Mouse (Mus musculus) limb, embryonic 14.5 days (tissue): ENCODE data around the gene Pygm. TPM values are rescaled to one million over a fixed set of nuclear protein-coding genes. Genes with fewer than 3 reads are reported as not detected.

Experiments used
- ATAC-seq: fragments of 200-750 bp; cut with Nextera tagmentation; 2 replicates; pipeline ENCODE4 v1.8.0; 2017; ENCODE audit warnings: low read depth, moderate number of reproducible peaks, moderate TSS enrichment; ENCODE audit not compliant: low FRiP score
- DNase-seq: peaks from one replicate; pipeline ENCODE4 v3.0.0-alpha.2; 2015; ENCODE audit warnings: low spot score
- H3K27ac ChIP-seq: fragments of 300-500 bp; sonication (generic); replicated peaks from 2 replicates; pipeline ENCODE4 v1.5.1; 2014; ENCODE audit warnings: low read depth, mild to moderate bottlenecking, low read length, moderate library complexity, mixed read lengths
- H3K27me3 ChIP-seq: fragments of 300-500 bp; sonication (generic); 2 replicates; pipeline ENCODE4 v1.6.1; 2014; ENCODE audit warnings: low read length, mixed read lengths; ENCODE audit not compliant: control insufficient read depth, insufficient read depth
- H3K36me3 ChIP-seq: fragments of 300-500 bp; sonication (generic); 2 replicates; pipeline ENCODE4 v1.6.1; 2014; ENCODE audit warnings: mild to moderate bottlenecking, low read length, moderate library complexity, mixed read lengths; ENCODE audit not compliant: control insufficient read depth, insufficient read depth
- H3K4me1 ChIP-seq: fragments of 300-500 bp; sonication (generic); 2 replicates; pipeline ENCODE4 v1.6.1; 2014; ENCODE audit warnings: antibody characterized with exemption, low read length, mixed read lengths; ENCODE audit not compliant: control insufficient read depth, insufficient read depth
- H3K4me2 ChIP-seq: fragments of 300-500 bp; sonication (generic); replicated peaks from 2 replicates; pipeline ENCODE4 v1.6.1; 2014; ENCODE audit warnings: low read depth, mild to moderate bottlenecking, low read length, moderate library complexity; ENCODE audit not compliant: severe bottlenecking
- H3K4me3 ChIP-seq: fragments of 300-500 bp; sonication (generic); replicated peaks from 2 replicates; pipeline ENCODE4 v1.5.1; 2014; ENCODE audit warnings: low read length
- H3K9ac ChIP-seq: fragments of 300-500 bp; sonication (generic); 2 replicates; pipeline ENCODE4 v1.6.1; 2014; ENCODE audit warnings: mild to moderate bottlenecking, low read depth, low read length, moderate library complexity; ENCODE audit not compliant: severe bottlenecking
- H3K9me3 ChIP-seq: fragments of 300-500 bp; sonication (generic); 2 replicates; pipeline ENCODE4 v1.6.1; 2016; ENCODE audit warnings: low read length; ENCODE audit not compliant: control insufficient read depth
- POLR2A ChIP-seq: fragments of 200-500 bp; IDR thresholded peaks from 2 replicates; pipeline ENCODE4 v1.8.0; 2012; ENCODE audit warnings: inconsistent platforms, mild to moderate bottlenecking, moderate library complexity, borderline replicate concordance; ENCODE audit not compliant: insufficient read depth, insufficient read length; ENCODE audit errors: extremely low read depth
- WGBS: fragments of 180-500 bp; shearing (Covaris S2); extraction: QIAGEN DNeasy Blood & Tissue Kit; methylation state at CpG from one replicate; pipeline ENCODE4 v1.1.7; 2014; 5-methylcytosine and 5-hydroxymethylcytosine counted together
- polyA plus RNA-seq, 2 experiments: library from polyadenylated mRNA; depleted of rRNA in 1 of 2; stranded (reverse) in 1 of 2; unstranded in 1 of 2; fragments of >200 nt; fragmentation: Nextera tagmentation in 1 of 2; extraction: Ambion mirVana in 1 of 2; gene quantifications; 2 replicates each; pipeline versions ENCODE4 v1.2.1 to v1.2.3; 2012 to 2014

The Pygm gene
- polyA plus RNA-seq, 2 experiments, result 22.8 to 23.9 TPM

- Histone ChIP-seq H3K4me2 (peak overlapping the region; percentile 91; the same call in 1 of the 2 replicates), H3K4me3 (peak overlapping the region; percentile 69; the same call in 1 of the 2 replicates)
These were observed 41.8 kb upstream of the Pygm start for GRCm38 (mm10) chr19:6342276-6342933.

DNA sequence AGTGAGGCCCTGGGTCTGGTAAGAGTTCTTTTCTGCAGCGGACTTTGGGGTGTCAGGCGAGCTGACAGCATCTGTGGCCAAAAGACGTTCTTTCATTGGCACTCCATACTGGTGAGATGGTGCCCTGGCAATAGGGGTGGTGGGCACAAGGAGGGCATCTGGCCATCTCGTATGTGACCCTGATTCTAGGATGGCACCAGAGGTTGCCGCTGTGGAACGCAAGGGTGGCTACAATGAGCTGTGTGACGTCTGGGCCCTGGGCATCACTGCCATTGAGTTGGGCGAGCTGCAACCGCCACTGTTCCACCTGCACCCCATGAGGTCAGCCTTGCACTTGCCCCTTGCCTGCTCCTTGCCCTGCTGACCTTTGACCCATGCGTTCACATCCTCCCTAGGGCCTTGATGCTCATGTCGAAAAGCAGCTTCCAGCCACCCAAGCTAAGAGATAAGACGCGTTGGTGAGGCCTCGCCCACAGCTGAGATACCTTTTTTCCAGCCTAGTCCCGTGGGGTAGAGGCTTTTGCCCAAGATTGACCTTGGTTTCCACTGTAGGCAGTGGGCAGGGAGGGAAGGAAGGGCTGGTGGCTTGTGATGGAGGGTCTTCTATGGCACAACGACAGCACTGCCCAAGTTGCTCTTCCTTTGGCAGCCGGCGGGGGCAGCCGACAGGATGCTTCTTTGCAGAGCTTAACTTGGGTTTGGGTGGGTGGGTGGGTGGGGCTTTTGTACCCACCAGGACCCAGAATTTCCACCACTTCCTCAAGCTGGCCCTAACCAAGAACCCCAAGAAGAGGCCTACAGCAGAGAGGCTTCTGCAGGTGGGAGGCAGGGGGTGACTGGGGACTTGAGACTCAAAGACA is 40.9 kb upstream of the Pygm start:
- no peaks in the 10 kb centered on the region for H3K9me3 ChIP-seq
- H3K9ac ChIP-seq, result no peak overlapping the region
- DNase-seq (no peak), ATAC-seq (no peak)
- TF ChIP-seq POLR2A, result no peak
- H3K4me3 ChIP-seq, result no peak overlapping the region
- no peak overlapping the region for H3K27ac ChIP-seq
- H3K4me2 ChIP-seq, result no peak overlapping the region
- peaks cover 63% of the 10 kb centered on the region for H3K36me3 ChIP-seq
- H3K4me1 ChIP-seq, result peaks cover 5% of the 10 kb centered on the region; the same call in 1 of the 2 replicates
- no peaks in the 10 kb centered on the region for H3K27me3 ChIP-seq
- 89% methylated on average over 19 of the region's 19 CpGs for WGBS

More at GRCm38 (mm10) chr19:6342276-6342933, 41.8 kb upstream of the Pygm start:
- no peak overlapping the region for H3K27ac ChIP-seq
- no peak for DNase-seq
- TF ChIP-seq POLR2A, result no peak
- peaks cover 69% of the 10 kb centered on the region for H3K36me3 ChIP-seq
- peaks cover 5% of the 10 kb centered on the region; the same call in 1 of the 2 replicates for H3K4me1 ChIP-seq
- no peak overlapping the region for H3K9ac ChIP-seq
- 67% methylated on average over 5 of the region's 5 CpGs for WGBS
- no peak for ATAC-seq
- no peaks in the 10 kb centered on the region for H3K9me3 ChIP-seq
- no peaks in the 10 kb centered on the region for H3K27me3 ChIP-seq

GRCm38 (mm10) chr19:6343996-6344395 is 40.2 kb upstream of the Pygm start:
- Histone ChIP-seq H3K27ac (no peak overlapping the region), H3K4me1 (peaks cover 5% of the 10 kb centered on the region; the same call in 1 of the 2 replicates), H3K9me3 (no peaks in the 10 kb centered on the region), H3K27me3 (no peaks in the 10 kb centered on the region), H3K4me2 (no peak overlapping the region), H3K36me3 (peaks cover 56% of the 10 kb centered on the region), H3K9ac (no peak overlapping the region), H3K4me3 (no peak overlapping the region)
- 93% methylated on average over 5 of the region's 5 CpGs for WGBS
- DNase-seq (no peak), ATAC-seq (no peak)
- TF ChIP-seq POLR2A, result no peak

DNA sequence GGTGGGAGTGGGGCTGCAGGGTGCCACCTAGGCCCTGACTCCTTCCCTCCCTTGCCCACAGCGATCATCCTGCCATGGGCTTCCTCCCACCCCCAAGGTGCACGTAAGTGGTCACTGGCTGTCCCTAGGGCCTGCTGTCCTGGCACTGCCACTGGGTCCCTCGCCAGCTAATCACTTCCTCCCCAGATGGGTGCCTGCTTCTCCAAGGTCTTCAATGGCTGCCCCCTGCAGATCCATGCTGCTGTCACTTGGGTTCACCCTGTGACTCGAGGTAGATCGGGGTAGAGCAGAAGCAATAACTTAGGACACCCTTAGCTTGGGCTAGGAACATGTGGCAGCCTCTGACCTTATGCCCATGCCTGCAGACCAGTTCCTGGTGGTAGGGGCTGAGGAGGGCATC is 38.2 kb upstream of the Pygm start:
- no peak overlapping the region for H3K27ac ChIP-seq
- WGBS, result 90% methylated on average over 5 of the region's 5 CpGs

GRCm38 (mm10) chr19:6346661-6347060 is 37.5 kb upstream of the Pygm start:
- Histone ChIP-seq H3K36me3 (peaks cover 43% of the 10 kb centered on the region), H3K9ac (no peak overlapping the region), H3K27me3 (no peaks in the 10 kb centered on the region), H3K4me1 (0 out of 2 replicates have a peak, but pooled peaks cover 1% of the 10 kb centered on the region), H3K4me2 (no peak overlapping the region), H3K27ac (no peak overlapping the region), H3K9me3 (no peaks in the 10 kb centered on the region), H3K4me3 (no peak overlapping the region)
- ATAC-seq (no peak), DNase-seq (no peak)
- TF ChIP-seq POLR2A, result no peak
- WGBS, result 88% methylated on average over 10 of the region's 10 CpGs

More for the DNA sequence above, 38.2 kb upstream of the Pygm start:
- no peak overlapping the region for H3K4me2 ChIP-seq
- no peaks in the 10 kb centered on the region for H3K27me3 ChIP-seq
- no peaks in the 10 kb centered on the region for H3K9me3 ChIP-seq
- ATAC-seq (no peak), DNase-seq (no peak)
- H3K4me1 ChIP-seq, result 0 out of 2 replicates have a peak, but pooled peaks cover 3% of the 10 kb centered on the region
- TF ChIP-seq POLR2A, result no peak
- H3K36me3 ChIP-seq, result peaks cover 43% of the 10 kb centered on the region
- H3K9ac ChIP-seq, result no peak overlapping the region
- no peak overlapping the region for H3K4me3 ChIP-seq
